Mouse (Mus musculus): Measurements from ENCODE around the gene Krtap3-1.

Krtap3-1 gene

DNA sequence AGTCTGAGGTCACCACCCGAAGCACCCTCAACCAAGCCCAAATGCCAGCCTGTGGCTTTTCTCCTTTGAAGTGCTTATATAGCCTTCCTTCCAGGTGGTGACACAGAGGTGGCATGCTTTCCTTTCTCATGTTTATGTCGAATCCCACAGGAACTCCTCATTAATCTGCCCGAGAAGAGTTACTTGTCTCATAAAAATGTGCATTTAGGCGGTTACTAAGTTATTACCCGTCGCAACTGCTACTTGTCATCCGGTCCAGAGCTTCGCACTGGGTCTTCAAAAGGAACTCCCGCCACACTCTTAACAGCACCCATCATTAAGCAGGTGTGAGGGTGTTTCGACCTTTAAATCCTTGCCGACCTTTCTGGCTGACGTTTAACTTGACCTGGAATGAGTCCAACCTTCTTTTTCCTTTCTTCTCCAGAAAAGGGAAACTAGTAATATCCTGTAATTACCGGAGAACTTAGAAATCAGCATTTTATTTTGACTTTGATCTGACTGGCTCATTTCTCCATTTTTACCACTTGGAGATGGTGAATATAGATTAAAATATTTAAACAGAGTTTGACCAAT, 45.1 kb downstream of the Krtap3-1 start, which contains the start of gene Krt39:
TSS of gene Krt39 (minus strand) at position 51 of the 573 bp plus-strand sequence.
- DNase-seq (ENCODE audit: low spot score) = no peak

Data from embryo, embryonic 10 days (tissue).